Mouse (Mus musculus) bone marrow macrophage, adult 2 months (primary cell): Measurements from ENCODE around the gene Gba. TPM values are rescaled to one million over a fixed set of nuclear protein-coding genes. Genes with fewer than 3 reads are reported as not detected.

Source experiments
- H3K27ac ChIP-seq: 2 replicates; pipeline ENCODE4 v1.5.1; 2012; ENCODE audit warnings: low read depth, low read length; ENCODE audit not compliant: insufficient read depth
- H3K4me1 ChIP-seq: 2 replicates; pipeline ENCODE4 v1.6.1; 2012; ENCODE audit warnings: low read length; ENCODE audit not compliant: control insufficient read depth, insufficient read depth
- H3K4me3 ChIP-seq: 2 replicates; pipeline ENCODE4 v1.5.1; 2012; ENCODE audit warnings: mild to moderate bottlenecking, low read length, moderate library complexity; ENCODE audit not compliant: insufficient read depth
- CTCF ChIP-seq: IDR thresholded peaks from 2 replicates; pipeline ENCODE4 v1.5.1; 2012; ENCODE audit warnings: low read depth, mild to moderate bottlenecking, low read length, moderate library complexity
- POLR2A ChIP-seq: IDR thresholded peaks from 2 replicates; pipeline ENCODE4 v1.6.1; 2012; ENCODE audit warnings: mild to moderate bottlenecking, low read depth, low read length, borderline replicate concordance
- polyA plus RNA-seq: library from polyadenylated mRNA; stranded (reverse); fragments of >200 nt; gene quantifications from 2 replicates; pipeline ENCODE4 v1.2.4, GENCODE M21; 2012; ENCODE audit not compliant: missing spikeins, insufficient read depth, insufficient read length

Gba gene
- polyA plus RNA-seq, 1 experiment: 141 TPM

DNA sequence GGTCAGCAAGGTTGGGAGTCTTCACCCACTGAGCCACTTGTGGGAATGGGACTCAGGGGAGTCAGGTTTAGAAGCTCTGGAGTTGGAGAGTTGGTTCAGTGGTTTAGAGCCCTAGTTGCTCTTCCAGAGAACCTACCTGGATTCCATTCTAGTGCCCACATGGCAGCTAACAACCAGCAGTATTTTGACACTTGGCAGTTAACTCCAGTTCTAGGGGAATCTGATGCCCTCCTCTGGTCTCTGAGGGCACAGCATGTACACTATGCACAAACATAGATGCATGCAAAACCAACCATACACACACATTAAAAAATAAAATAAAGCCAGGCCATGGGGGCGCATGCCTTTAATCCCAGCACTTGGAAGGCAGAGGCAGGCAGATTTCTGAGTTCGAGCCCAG lies 8.9 kb upstream of the Gba start:
- H3K4me1 ChIP-seq: peaks cover 4% of the 10 kb centered on the region; the same call in 1 of the 2 replicates
- no peak overlapping the region for H3K27ac ChIP-seq

DNA sequence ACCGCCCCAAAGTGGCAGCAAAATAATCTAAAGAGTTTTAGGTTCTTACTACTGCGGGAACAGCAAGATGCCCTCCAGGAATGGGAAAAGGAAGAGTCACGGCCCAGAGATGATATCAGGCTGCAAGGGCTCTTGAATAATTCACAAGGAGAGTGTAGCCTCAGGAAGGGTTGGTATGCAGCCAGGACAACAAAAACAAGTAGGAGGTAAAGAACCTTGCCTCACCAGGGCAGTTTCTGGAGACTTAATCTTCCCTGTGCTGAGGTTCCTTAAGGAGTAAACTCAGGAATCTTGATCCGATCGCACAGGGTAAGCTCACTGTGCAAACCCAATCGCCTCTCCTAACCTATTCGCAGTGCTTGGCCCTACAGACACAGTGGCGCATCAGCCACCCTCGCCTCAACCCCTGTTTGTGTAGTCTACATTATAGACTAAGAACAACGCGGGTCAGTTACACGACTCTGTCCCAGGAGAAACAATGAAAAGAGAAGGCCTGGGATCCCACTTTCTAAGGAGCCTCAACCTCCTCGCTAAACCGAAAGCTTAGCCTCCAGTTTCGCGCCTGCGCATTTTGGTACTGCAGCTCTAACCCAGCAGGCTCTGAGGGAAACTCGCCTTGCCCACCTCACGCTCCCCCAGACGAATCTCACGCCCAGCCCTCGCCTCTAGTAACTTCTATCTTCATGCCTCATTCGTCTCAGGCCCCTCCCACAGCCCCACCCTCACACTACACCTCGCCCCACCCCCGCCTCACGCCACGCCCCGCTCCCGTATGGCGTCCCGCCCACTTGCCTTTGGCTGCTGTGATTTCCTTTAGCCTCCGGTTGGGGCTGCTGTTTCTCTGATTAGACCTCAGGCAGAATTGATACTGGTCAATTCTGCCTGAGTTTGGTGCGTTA lies 6.5 kb upstream of the Gba start:
- Histone ChIP-seq H3K27ac (peak overlapping the region; percentile 67), H3K4me3 (peak overlapping the region; percentile 67), H3K4me1 (peaks cover 8% of the 10 kb centered on the region)
- 0 out of 2 replicates have a peak, but pooled peaks have one; percentile 72 for TF ChIP-seq POLR2A
- TF ChIP-seq CTCF: no peak

More for the DNA sequence above, 8.9 kb upstream of the Gba start:
- no peak overlapping the region for H3K4me3 ChIP-seq
- TF ChIP-seq POLR2A (no peak), CTCF (no peak)

DNA sequence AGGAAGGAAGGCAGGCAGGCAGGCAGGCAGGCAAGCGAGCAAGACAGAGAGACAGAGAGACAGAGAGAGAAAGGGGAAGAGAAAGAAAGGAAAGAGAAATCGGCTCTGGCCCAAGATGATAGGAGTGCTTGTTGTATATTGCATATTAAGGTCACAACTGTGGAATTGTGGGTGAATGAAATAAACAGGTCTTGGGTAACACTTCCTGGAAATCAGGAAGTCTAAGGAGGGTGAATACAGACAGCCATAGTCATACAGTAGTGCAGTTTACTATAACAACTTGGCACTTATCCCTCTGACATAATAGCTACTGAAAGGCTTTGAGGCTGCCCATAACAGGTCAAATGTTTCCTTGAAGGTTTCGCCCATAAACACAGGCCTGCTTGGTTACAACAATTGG lies 2.9 kb upstream of the Gba start:
- Histone ChIP-seq H3K27ac (peak overlapping the region; percentile 47), H3K4me3 (no peak overlapping the region), H3K4me1 (peaks cover 14% of the 10 kb centered on the region)
- TF ChIP-seq POLR2A (no peak), CTCF (no peak)

- TF ChIP-seq POLR2A: no peak
- TF ChIP-seq CTCF: no peak
- Histone ChIP-seq H3K4me1 (peaks cover 15% of the 10 kb centered on the region), H3K4me3 (peak overlapping the region; percentile 86), H3K27ac (peak overlapping the region; percentile 67)
Observed at GRCm38 (mm10) chr3:89203142-89203514, 400 bp downstream of the Gba start.

DNA sequence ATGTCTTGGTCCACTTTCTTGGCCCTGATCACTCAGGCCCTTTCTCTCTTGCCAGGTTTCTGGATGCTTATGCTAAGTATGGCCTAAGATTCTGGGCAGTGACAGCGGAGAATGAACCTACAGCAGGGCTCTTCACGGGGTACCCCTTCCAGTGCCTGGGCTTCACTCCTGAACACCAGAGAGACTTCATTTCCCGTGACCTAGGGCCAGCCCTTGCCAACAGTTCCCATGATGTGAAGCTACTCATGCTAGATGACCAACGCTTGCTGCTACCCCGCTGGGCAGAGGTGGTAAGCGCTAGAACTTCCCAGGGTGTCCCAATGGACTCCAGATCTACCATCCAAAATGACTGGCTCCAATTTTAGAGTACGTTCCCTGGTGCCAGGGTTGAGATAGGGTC lies 3.4 kb downstream of the Gba start:
- H3K4me1 ChIP-seq: peaks cover 35% of the 10 kb centered on the region
- H3K4me3 ChIP-seq: no peak overlapping the region
- no peak overlapping the region for H3K27ac ChIP-seq
- no peak for TF ChIP-seq POLR2A
- no peak for TF ChIP-seq CTCF

GRCm38 (mm10) chr3:89206695-89207094 lies 4.0 kb downstream of the Gba start:
- Histone ChIP-seq H3K4me1 (peaks cover 40% of the 10 kb centered on the region), H3K4me3 (no peak overlapping the region), H3K27ac (no peak overlapping the region)
- TF ChIP-seq CTCF (no peak), POLR2A (no peak)

GRCm38 (mm10) chr3:89208075-89208657 lies 5.4 kb downstream of the Gba start:
- H3K4me1 ChIP-seq: peaks cover 47% of the 10 kb centered on the region
- TF ChIP-seq POLR2A: no peak
- no peak for TF ChIP-seq CTCF
- H3K4me3 ChIP-seq: no peak overlapping the region
- H3K27ac ChIP-seq: no peak overlapping the region

- peaks cover 47% of the 10 kb centered on the region for H3K4me1 ChIP-seq
- TF ChIP-seq POLR2A (no peak), CTCF (no peak)
- no peak overlapping the region for H3K27ac ChIP-seq
- no peak overlapping the region for H3K4me3 ChIP-seq
Observed at GRCm38 (mm10) chr3:89208736-89209135, 6.0 kb downstream of the Gba start.

DNA sequence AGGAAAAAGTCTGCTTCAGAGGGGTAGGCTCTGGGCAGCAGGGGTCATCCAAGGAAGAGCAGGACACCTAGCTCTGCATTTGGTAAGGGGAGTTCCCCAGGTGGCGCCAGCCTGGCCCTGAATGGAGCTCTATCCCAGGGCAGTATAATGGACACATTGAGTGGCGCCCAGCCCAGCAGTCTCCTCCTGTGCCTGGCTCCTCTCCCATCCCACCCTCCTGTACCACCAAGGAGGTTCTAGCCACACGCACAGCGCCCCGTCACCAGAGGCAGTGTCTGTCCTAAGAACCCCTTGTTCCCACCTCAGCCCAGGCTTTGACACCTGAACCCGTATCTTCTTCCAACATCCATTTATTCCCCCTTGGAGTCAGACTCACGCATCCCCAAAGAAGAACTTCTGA lies 7.0 kb downstream of the Gba start:
- TF ChIP-seq POLR2A: no peak
- no peak for TF ChIP-seq CTCF
- Histone ChIP-seq H3K4me3 (peak overlapping the region; percentile 1; the same call in 1 of the 2 replicates), H3K27ac (peak overlapping the region; percentile 89), H3K4me1 (peaks cover 45% of the 10 kb centered on the region)

GRCm38 (mm10) chr3:89210162-89210561 lies 7.4 kb downstream of the Gba start:
- TF ChIP-seq CTCF: no peak
- TF ChIP-seq POLR2A: no peak
- H3K27ac ChIP-seq: peak overlapping the region; percentile 89
- H3K4me1 ChIP-seq: peaks cover 44% of the 10 kb centered on the region
- peak overlapping the region; percentile 10 for H3K4me3 ChIP-seq
